Mouse (Mus musculus) retina, adult 2 months (tissue): ENCODE measurements at regions not wholly inside any gene's neighbourhood (a gene's known extent, or its start where the extent isn't known, plus 50 kb on each side); places are given as distances from the start of the nearest gene placed in this dataset.

Experiments
- DNase-seq: peaks from one replicate; pipeline ENCODE4 v3.0.0-alpha.2; 2012; ENCODE audit warnings: low read depth, low spot score

GRCm38 (mm10) chr14:72113377-72113993, 378.2 kb downstream of the Gm9195 start:
- no peak for DNase-seq

- no peak for DNase-seq
These were observed 380.9 kb downstream of the Gm9195 start for GRCm38 (mm10) chr14:72110689-72111088.

- DNase-seq = no peak
These were observed 400.1 kb downstream of the Gm9195 start for GRCm38 (mm10) chr14:72091579-72091978.

- DNase-seq = no peak
These were observed 410.2 kb downstream of the Gm9195 start for GRCm38 (mm10) chr14:72081473-72081872.

GRCm38 (mm10) chr14:72064111-72064812, 427.4 kb downstream of the Gm9195 start:
- no peak for DNase-seq

- no peak for DNase-seq
These were observed 448.8 kb downstream of the Gm9195 start for GRCm38 (mm10) chr14:72042881-72043236.

- no peak for DNase-seq
These were observed 449.3 kb downstream of the Gm9195 start for GRCm38 (mm10) chr14:72042112-72042880.

GRCm38 (mm10) chr14:72030396-72030795, 461.2 kb downstream of the Gm9195 start:
- DNase-seq = no peak

- no peak for DNase-seq
These were observed 464.1 kb downstream of the Gm9195 start for GRCm38 (mm10) chr14:72027362-72028020.

GRCm38 (mm10) chr14:72004371-72004770, 487.3 kb downstream of the Gm9195 start:
- DNase-seq = no peak

GRCm38 (mm10) chr14:72002205-72003138, 489.2 kb downstream of the Gm9195 start:
- DNase-seq = no peak

GRCm38 (mm10) chr14:71973016-71973415, 518.6 kb downstream of the Gm9195 start:
- no peak for DNase-seq

GRCm38 (mm10) chr14:71972521-71972920, 519.1 kb downstream of the Gm9195 start:
- DNase-seq = no peak

GRCm38 (mm10) chr14:71967646-71968045, 524.0 kb downstream of the Gm9195 start:
- no peak for DNase-seq

GRCm38 (mm10) chr14:71963389-71964169, 528.1 kb downstream of the Gm9195 start:
- DNase-seq = no peak

- DNase-seq = no peak
These were observed 542.9 kb downstream of the Gm9195 start for GRCm38 (mm10) chr14:71948701-71949100.

GRCm38 (mm10) chr14:71937157-71937485, 554.5 kb downstream of the Gm9195 start:
- no peak for DNase-seq

- no peak for DNase-seq
These were observed 555.1 kb downstream of the Gm9195 start for GRCm38 (mm10) chr14:71936373-71937156.

GRCm38 (mm10) chr14:71915964-71916363, 575.7 kb downstream of the Gm9195 start:
- no peak for DNase-seq

- DNase-seq = no peak
These were observed 580.7 kb downstream of the Gm9195 start for GRCm38 (mm10) chr14:71910936-71911335.
